Mouse (Mus musculus): ENCODE measurements at regions not wholly inside any gene's neighbourhood (a gene's known extent, or its start where the extent isn't known, plus 50 kb on each side); places are given as distances from the start of the nearest gene placed in this dataset.

DNA sequence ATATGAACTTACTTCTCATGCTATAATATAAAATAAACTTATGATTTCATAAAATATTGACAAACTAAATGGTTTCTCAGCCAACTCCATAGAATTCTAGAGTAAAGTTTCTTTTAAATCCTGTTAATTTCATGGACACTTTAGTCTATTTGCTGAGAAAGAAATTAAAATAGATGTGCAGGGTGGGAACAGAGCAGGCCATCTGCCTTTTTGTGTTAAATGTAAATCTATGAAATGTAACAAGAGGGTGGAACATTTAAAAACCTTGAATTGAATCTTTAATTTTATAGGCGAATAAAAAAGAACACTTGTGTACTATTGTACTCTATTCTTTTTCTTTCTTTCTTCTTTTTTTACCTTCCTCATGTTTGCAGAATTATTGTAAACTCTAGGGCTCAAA, 1050.7 kb downstream of the Tbl1xr1 start:
- Histone ChIP-seq H3K36me3 (no peaks in the 10 kb centered on the region), H3K9me3 (replicated peaks) (no peaks in the 10 kb centered on the region), H3K4me1 (no peaks in the 10 kb centered on the region), H3K4me2 (no peak overlapping the region), H3K4me3 (replicated peaks) (no peak overlapping the region), H3K27me3 (replicated peaks) (no peaks in the 10 kb centered on the region), H3K27ac (replicated peaks) (no peak overlapping the region), H3K9ac (replicated peaks) (no peak overlapping the region)
- ATAC-seq (ENCODE audit: low FRiP score), result no peak
- 97% methylated on average over 1 of the region's 1 CpGs for WGBS

DNA sequence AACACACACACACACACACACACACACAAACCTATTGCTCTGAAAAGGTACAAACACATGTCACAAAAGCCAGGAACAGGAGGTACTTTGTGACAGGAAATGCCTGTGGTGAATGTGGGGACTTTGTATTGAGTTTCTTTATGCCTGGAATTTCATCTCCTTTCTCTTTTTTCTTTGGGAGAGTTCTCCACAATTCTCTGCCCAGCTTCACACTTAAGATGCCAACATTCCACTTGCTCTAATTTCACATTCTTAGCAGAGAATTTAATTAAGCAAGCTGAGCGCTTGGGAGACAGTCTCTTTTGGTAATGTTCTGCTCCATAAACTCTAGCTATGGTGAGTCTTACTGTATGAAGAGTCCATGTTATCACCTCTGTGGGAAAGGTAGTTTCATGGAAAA, 1059.1 kb downstream of the Tbl1xr1 start:
- H3K4me2 ChIP-seq, result no peak overlapping the region
- 66% methylated on average over 1 of the region's 1 CpGs for WGBS
- no peaks in the 10 kb centered on the region for H3K4me1 ChIP-seq
- H3K9ac ChIP-seq (replicated peaks), result no peak overlapping the region
- H3K4me3 ChIP-seq (replicated peaks), result no peak overlapping the region
- H3K27ac ChIP-seq (replicated peaks), result no peak overlapping the region
- H3K27me3 ChIP-seq (replicated peaks), result no peaks in the 10 kb centered on the region
- H3K36me3 ChIP-seq, result no peaks in the 10 kb centered on the region
- H3K9me3 ChIP-seq (replicated peaks), result no peaks in the 10 kb centered on the region
- no peak for ATAC-seq (ENCODE audit: low FRiP score)

DNA sequence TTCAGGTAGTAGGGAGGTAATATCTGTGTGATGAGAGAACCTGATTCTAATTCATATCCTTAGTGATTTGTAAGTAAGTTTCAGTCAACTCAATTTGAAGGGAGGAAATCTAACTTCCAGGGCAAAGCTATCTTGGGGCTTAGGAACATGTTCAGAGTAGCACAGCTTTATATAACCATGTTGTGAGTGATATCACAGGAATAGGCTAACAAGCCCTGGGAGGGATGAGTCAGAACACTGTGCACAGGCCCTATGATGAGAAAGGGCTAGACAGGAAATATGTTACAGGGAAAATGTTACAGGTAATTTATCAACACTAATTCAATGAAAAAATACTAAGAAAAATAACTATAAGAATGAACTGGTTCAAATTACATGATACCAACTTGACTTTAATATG, 1062.5 kb downstream of the Tbl1xr1 start:
- Histone ChIP-seq H3K27ac (replicated peaks) (no peak overlapping the region), H3K36me3 (no peaks in the 10 kb centered on the region), H3K9ac (replicated peaks) (no peak overlapping the region), H3K4me2 (no peak overlapping the region), H3K4me1 (no peaks in the 10 kb centered on the region), H3K9me3 (replicated peaks) (no peaks in the 10 kb centered on the region), H3K4me3 (replicated peaks) (no peak overlapping the region), H3K27me3 (replicated peaks) (no peaks in the 10 kb centered on the region)
- no peak for ATAC-seq (ENCODE audit: low FRiP score)

DNA sequence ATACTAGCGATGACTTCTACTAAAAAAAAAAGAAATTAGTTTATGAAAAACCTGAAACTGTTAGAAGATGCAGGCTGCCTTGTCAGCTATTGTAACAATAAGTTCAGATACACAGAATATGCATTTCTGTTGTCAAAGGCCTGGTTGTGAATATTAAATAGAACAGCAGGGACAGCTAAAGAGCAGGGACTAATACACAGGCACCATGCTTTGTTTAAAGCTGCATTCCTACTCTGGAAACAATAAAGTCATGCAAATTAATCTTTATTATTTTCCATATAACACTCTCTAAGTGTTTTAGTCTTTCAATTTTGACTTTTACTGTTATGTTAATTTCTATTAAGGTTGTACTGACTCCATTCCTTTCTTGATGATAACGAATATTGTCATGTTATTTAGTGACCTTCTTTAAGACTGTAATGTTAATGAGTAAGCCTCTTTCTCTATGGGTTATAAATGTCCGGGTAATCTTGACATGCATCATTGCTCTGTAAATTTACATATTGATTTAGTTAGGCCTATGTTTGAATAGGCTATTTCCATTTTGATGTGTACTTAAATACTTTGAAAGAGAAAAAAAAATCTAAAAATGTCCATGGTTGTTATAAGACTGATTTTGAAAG, 1088.5 kb downstream of the Tbl1xr1 start:
- Histone ChIP-seq H3K36me3 (no peaks in the 10 kb centered on the region), H3K4me3 (replicated peaks) (no peak overlapping the region), H3K9ac (replicated peaks) (no peak overlapping the region), H3K9me3 (replicated peaks) (no peaks in the 10 kb centered on the region), H3K27ac (replicated peaks) (no peak overlapping the region), H3K27me3 (replicated peaks) (no peaks in the 10 kb centered on the region), H3K4me1 (no peaks in the 10 kb centered on the region), H3K4me2 (no peak overlapping the region)
- 49% methylated on average over 3 of the region's 3 CpGs for WGBS
- no peak for ATAC-seq (ENCODE audit: low FRiP score)

DNA sequence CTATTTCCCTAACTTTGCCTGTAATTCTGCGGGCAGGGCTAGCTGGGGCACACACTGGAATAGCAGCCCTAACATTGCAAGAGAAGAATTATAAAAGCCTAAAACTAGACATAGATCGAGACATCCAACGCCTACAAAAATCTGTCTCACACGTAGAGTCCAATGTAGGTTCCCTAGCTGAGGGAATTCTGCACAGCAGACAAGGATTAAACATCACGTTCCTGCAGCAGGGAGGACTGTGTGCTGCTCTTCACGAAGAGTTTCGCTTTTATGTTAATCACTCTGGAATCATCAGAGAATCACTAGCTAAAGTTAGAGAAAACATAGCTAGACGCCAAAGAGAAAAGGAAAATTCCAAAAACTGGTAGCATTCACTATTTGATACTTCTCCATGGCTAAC, 1106.9 kb downstream of the Tbl1xr1 start:
- H3K4me2 ChIP-seq, result no peak overlapping the region
- no peaks in the 10 kb centered on the region for H3K9me3 ChIP-seq (replicated peaks)
- H3K4me3 ChIP-seq (replicated peaks), result no peak overlapping the region
- ATAC-seq (ENCODE audit: low FRiP score), result no peak
- H3K27ac ChIP-seq (replicated peaks), result no peak overlapping the region
- no peaks in the 10 kb centered on the region for H3K36me3 ChIP-seq
- 93% methylated on average over 8 of the region's 8 CpGs for WGBS
- H3K9ac ChIP-seq (replicated peaks), result no peak overlapping the region
- no peaks in the 10 kb centered on the region for H3K4me1 ChIP-seq
- H3K27me3 ChIP-seq (replicated peaks), result no peaks in the 10 kb centered on the region

DNA sequence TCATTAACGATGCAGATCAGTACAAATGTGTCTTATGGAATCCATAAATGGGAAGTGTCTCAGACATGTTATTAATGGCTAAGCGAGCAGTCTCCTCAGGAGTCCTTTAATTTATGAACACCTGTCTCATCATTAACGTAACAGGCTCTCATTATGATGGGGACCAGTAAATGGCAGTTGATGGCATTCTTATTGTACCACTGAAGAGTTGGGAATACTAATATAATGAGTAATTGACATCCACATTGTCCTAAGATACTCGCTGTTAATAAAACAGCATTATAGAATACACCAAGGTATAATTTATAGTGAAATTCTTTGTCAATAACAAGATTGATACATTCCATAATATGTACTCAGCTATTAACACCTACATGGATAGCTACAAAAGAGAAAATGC, 1112.0 kb downstream of the Tbl1xr1 start:
- Histone ChIP-seq H3K9me3 (replicated peaks) (no peaks in the 10 kb centered on the region), H3K27ac (replicated peaks) (no peak overlapping the region), H3K4me2 (no peak overlapping the region), H3K9ac (replicated peaks) (no peak overlapping the region), H3K4me1 (no peaks in the 10 kb centered on the region), H3K36me3 (no peaks in the 10 kb centered on the region), H3K27me3 (replicated peaks) (no peaks in the 10 kb centered on the region), H3K4me3 (replicated peaks) (no peak overlapping the region)
- ATAC-seq (ENCODE audit: low FRiP score), result peak; percentile 38
- WGBS, result 50% methylated on average over 4 of the region's 4 CpGs

DNA sequence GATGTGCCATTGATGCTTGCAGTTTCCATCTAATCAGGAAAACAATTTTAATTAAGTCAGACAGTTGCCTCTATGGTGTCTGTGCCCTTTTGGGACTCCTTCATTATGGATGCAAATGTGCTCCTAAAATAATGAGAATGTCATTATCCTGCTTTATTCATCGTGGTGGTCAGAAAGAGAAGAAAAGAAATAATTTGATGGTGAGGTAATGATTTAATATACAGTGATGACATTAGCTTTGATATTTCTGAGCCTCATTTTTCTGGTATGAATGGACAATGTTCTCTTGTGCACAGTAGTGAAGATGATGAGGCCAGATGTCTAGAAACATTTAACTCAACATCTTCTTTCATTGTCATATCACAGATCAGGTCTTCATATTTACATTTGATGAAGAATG, 1123.6 kb downstream of the Tbl1xr1 start:
- Histone ChIP-seq H3K4me3 (replicated peaks) (no peak overlapping the region), H3K36me3 (no peaks in the 10 kb centered on the region), H3K9ac (replicated peaks) (no peak overlapping the region), H3K4me1 (no peaks in the 10 kb centered on the region), H3K4me2 (no peak overlapping the region), H3K27ac (replicated peaks) (no peak overlapping the region), H3K9me3 (replicated peaks) (no peaks in the 10 kb centered on the region), H3K27me3 (replicated peaks) (no peaks in the 10 kb centered on the region)
- ATAC-seq (ENCODE audit: low FRiP score), result no peak
- 29% methylated on average over 1 of the region's 1 CpGs for WGBS

DNA sequence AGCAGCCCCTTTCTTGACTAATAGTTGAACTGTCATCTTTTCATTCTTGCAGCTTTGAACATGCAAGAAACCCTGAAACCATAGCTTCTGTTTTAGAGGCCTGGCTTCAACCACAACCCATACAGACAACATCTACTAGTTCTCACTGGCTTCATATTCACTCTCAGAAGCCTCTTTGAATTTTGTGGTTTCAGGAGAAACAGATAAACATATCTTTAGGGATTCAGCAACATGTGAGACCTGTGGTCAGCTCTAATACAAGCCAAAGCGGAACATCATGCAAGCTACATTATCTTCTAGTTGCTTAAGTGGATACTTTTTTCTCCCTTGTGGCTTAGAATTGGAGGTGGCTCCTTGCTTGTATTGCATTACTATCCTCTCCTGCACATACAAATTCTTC, 1138.0 kb downstream of the Tbl1xr1 start:
- Histone ChIP-seq H3K4me3 (replicated peaks) (no peak overlapping the region), H3K27ac (replicated peaks) (no peak overlapping the region), H3K4me1 (no peaks in the 10 kb centered on the region), H3K27me3 (replicated peaks) (no peaks in the 10 kb centered on the region), H3K36me3 (no peaks in the 10 kb centered on the region), H3K9ac (replicated peaks) (no peak overlapping the region), H3K4me2 (no peak overlapping the region), H3K9me3 (replicated peaks) (no peaks in the 10 kb centered on the region)
- ATAC-seq (ENCODE audit: low FRiP score), result no peak
- WGBS, result 96% methylated on average over 1 of the region's 1 CpGs

DNA sequence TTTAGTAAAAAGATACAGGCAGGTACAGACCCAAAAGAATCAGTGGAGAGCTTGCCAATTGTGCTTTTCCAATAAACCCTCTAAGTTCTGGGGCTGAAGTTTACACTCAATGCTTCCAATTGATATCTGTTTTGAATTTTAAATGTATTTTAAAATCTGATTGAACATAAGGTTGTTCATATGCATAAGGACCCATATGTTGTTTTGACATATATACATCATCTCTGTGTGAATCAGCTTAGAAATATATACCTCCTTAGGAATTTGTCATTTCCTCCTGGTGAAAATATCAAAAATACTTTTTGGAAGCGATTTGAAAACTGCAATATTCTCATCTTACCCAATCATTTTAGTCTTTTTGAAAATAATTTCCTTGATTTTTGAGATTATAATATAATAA, 1140.3 kb downstream of the Tbl1xr1 start:
- no peak for ATAC-seq (ENCODE audit: low FRiP score)
- H3K4me2 ChIP-seq, result no peak overlapping the region
- WGBS, result 82% methylated on average over 1 of the region's 1 CpGs

DNA sequence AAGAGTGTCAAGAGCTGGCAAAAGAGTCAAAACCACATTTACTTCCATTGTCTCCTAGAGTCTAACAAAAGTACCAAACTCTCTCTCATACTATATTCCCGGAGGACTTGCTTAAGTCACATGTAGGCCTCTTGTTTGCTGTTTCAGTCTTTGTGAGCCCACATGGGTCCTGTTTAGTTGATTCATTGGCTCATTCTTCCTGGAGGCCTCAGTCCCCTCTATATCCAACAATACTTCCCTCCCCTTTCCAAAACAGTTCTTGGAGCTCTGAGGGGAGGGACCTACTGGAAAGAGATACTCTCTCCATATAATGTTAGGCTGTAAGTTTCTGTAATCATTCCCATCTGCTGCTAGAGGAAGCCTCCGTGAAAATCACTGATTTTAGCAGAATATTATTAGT, 1171.8 kb downstream of the Tbl1xr1 start:
- no peak for ATAC-seq (ENCODE audit: low FRiP score)
- Histone ChIP-seq H3K4me1 (no peaks in the 10 kb centered on the region), H3K9ac (replicated peaks) (no peak overlapping the region), H3K4me2 (no peak overlapping the region), H3K36me3 (no peaks in the 10 kb centered on the region), H3K27me3 (replicated peaks) (no peaks in the 10 kb centered on the region), H3K27ac (replicated peaks) (no peak overlapping the region), H3K4me3 (replicated peaks) (no peak overlapping the region), H3K9me3 (replicated peaks) (no peaks in the 10 kb centered on the region)
- WGBS, result 89% methylated on average over 2 of the region's 2 CpGs

More for the DNA sequence above, 1140.3 kb downstream of the Tbl1xr1 start:
- Histone ChIP-seq H3K27me3 (replicated peaks) (no peaks in the 10 kb centered on the region), H3K9me3 (replicated peaks) (no peaks in the 10 kb centered on the region), H3K27ac (replicated peaks) (no peak overlapping the region), H3K4me3 (replicated peaks) (no peak overlapping the region), H3K36me3 (no peaks in the 10 kb centered on the region), H3K4me1 (no peaks in the 10 kb centered on the region), H3K9ac (replicated peaks) (no peak overlapping the region)

DNA sequence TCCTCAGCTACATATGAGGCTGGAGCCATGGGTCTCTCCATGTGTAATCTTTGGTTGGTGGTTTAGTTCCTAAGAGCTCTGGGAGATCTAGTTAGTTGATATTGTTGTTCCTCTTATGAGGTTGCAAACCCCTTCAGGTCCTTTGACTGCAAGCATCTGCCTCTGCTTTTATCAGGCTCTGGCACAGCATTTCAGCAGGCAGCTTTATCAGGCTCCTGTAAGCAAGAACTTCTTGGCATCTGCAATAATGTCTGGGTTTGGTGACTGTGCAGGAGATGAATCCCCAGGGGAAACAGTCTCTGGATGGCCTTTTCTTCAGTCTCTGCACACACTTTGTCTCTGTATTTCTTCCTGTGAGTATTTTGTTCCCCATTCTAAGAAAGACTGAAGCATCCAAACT, 1175.7 kb downstream of the Tbl1xr1 start:
- no peaks in the 10 kb centered on the region for H3K4me1 ChIP-seq
- no peak overlapping the region for H3K4me2 ChIP-seq
- no peaks in the 10 kb centered on the region for H3K36me3 ChIP-seq
- no peak overlapping the region for H3K27ac ChIP-seq (replicated peaks)
- H3K9me3 ChIP-seq (replicated peaks), result no peaks in the 10 kb centered on the region
- H3K9ac ChIP-seq (replicated peaks), result no peak overlapping the region
- no peaks in the 10 kb centered on the region for H3K27me3 ChIP-seq (replicated peaks)
- no peak overlapping the region for H3K4me3 ChIP-seq (replicated peaks)
- no peak for ATAC-seq (ENCODE audit: low FRiP score)

DNA sequence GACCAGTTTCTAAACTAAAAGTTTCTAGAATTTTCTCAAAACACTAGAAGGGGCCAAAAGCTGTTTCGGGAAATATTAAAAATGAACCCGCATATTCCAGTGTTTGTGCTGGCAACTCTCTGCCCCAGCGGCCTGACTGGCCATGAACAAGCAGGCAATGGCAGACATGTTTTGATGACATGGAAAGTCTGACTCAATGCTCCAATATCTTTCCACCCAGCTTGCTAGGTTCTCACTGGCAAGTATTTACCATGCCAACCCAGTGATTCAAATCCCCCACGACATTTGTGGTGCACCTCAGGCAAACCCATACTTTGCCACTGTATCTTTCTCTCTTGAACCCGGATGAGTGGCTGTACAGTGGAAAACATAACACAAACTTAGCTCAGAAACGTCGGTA, 1222.4 kb downstream of the Tbl1xr1 start:
- no peaks in the 10 kb centered on the region for H3K9me3 ChIP-seq (replicated peaks)
- ATAC-seq (ENCODE audit: low FRiP score), result no peak
- H3K27ac ChIP-seq (replicated peaks), result no peak overlapping the region
- WGBS, result 92% methylated on average over 7 of the region's 7 CpGs
- H3K4me3 ChIP-seq (replicated peaks), result no peak overlapping the region
- no peak overlapping the region for H3K4me2 ChIP-seq
- no peak overlapping the region for H3K9ac ChIP-seq (replicated peaks)
- no peaks in the 10 kb centered on the region for H3K4me1 ChIP-seq
- H3K36me3 ChIP-seq, result no peaks in the 10 kb centered on the region
- no peaks in the 10 kb centered on the region for H3K27me3 ChIP-seq (replicated peaks)

DNA sequence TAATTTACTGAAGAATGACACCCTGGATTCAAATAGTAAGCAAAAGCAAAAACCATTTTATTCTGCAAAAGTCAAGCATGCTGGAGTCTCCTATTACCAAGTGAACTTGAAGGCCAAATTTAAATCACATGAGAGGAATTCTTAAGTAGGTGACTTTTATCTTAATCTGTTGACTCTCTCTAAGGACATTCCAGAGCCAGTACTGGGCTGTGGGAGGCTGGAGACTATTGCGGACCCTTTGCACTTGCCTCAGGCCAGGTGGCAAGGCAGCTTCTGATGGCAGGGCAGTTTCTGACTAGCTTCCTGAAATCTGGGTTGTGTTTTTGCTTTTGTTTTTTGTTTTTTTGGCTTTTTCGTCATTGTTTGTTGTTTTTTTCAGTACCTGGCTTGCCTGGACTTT, 1257.8 kb downstream of the Tbl1xr1 start:
- no peak overlapping the region for H3K9ac ChIP-seq (replicated peaks)
- no peaks in the 10 kb centered on the region for H3K9me3 ChIP-seq (replicated peaks)
- WGBS, result 86% methylated on average over 2 of the region's 2 CpGs

More for the DNA sequence above, 1257.8 kb downstream of the Tbl1xr1 start:
- Histone ChIP-seq H3K4me3 (replicated peaks) (no peak overlapping the region), H3K36me3 (no peaks in the 10 kb centered on the region), H3K4me2 (no peak overlapping the region), H3K4me1 (no peaks in the 10 kb centered on the region), H3K27me3 (replicated peaks) (no peaks in the 10 kb centered on the region), H3K27ac (replicated peaks) (no peak overlapping the region)
- no peak for ATAC-seq (ENCODE audit: low FRiP score)
